ENCODE assay signal across 14 mouse cellular contexts in genomic region chr15:78438018-78438394, GRCm38 (mm10). TPM values are rescaled to one million over a fixed set of nuclear protein-coding genes. Genes with fewer than 3 reads are reported as not detected.
DNase-seq lines count a peak whose midpoint lies in the region; ATAC-seq and TF ChIP-seq lines count a peak whose summit lies in the region.
"Had no signal": no experiment of that assay in that cellular context is flagged by ENCODE, and none has a peak within 500 bp of the region (broad histone marks: within the 10 kb centered on the region; RNA-seq: fewer than 3 reads in every experiment).

No protein-coding gene starts in this region.

- TF ChIP-seq CTCF in heart, adult 2 months (IDR thresholded peaks at IDR 0.05) = no peak
- no peak for TF ChIP-seq CTCF in lung, embryonic 14.5 days (IDR thresholded peaks at IDR 0.05; ENCODE audit: low read depth)

- no peak for ATAC-seq in lung, embryonic 14.5 days (ENCODE audit: insufficient read depth)
- ATAC-seq in limb, embryonic 15.5 days (ENCODE audit: insufficient number of reproducible peaks, low FRiP score, low TSS enrichment, low read depth) = no peak
- ATAC-seq: CD4-positive, CD25-positive, alpha-beta regulatory T cell, adult 4 months had no signal

- H3K36me3 ChIP-seq in heart, adult 2 months (ENCODE audit: control insufficient read depth, insufficient read depth, low read length) = no peaks in the 10 kb centered on the region
- peaks cover 26% of the 10 kb centered on the region for H3K36me3 ChIP-seq in lung, embryonic 14.5 days (ENCODE audit: insufficient read depth)
- H3K36me3 ChIP-seq in limb, embryonic 15.5 days = peaks cover 18% of the 10 kb centered on the region

- DNase-seq in heart, adult 2 months = no peak
- no peak for DNase-seq in heart, adult 11 months
- DNase-seq in lung, embryonic 14.5 days = no peak
- DNase-seq in lung, postnatal 25 days (ENCODE audit: low spot score) = no peak
- peak; percentile 73 for DNase-seq in adrenal gland, postnatal 10 days
- no peak for DNase-seq in thymus, postnatal 10 days (ENCODE audit: low spot score in 2 of 2)
- DNase-seq in MN1 (ENCODE audit: low spot score) = no peak
- DNase-seq: liver, embryonic 13.5 days; thymus, postnatal 36 days had no signal

- H3K27ac ChIP-seq in heart, adult 2 months = peak overlapping the region; percentile 45; the same call in 1 of the 2 replicates
- peak overlapping the region; percentile 89 for H3K27ac ChIP-seq in lung, embryonic 14.5 days (ENCODE audit: low read depth)
- 0 out of 2 replicates have a peak overlapping the region, but pooled peaks have one; percentile 69 for H3K27ac ChIP-seq in limb, embryonic 15.5 days

- WGBS in heart, adult 2 months = 55% methylated on average over 4 of the region's 4 CpGs
- WGBS in lung, embryonic 14.5 days = 36% methylated on average over 4 of the region's 4 CpGs
- 48% methylated on average over 4 of the region's 4 CpGs for WGBS in limb, embryonic 15.5 days

- no peak overlapping the region for H3K4me3 ChIP-seq in heart, adult 2 months
- H3K4me3 ChIP-seq in lung, embryonic 14.5 days (ENCODE audit: low read depth, low read length) = no peak overlapping the region
- no peak overlapping the region for H3K4me3 ChIP-seq in limb, embryonic 15.5 days
- H3K4me3 ChIP-seq: liver, embryonic 13.5 days had no signal

- H3K79me2 ChIP-seq in heart, adult 2 months (replicated peaks; ENCODE audit: control insufficient read depth, insufficient read depth, low read length) = no peaks in the 10 kb centered on the region

- peak overlapping the region; percentile 68 for H3K4me2 ChIP-seq in lung, embryonic 14.5 days
- H3K4me2 ChIP-seq in limb, embryonic 15.5 days = no peak overlapping the region

- no peak overlapping the region for H3K9ac ChIP-seq in heart, adult 2 months (ENCODE audit: low read depth, low read length)
- no peak overlapping the region; the same call in 1 of the 2 replicates for H3K9ac ChIP-seq in lung, embryonic 14.5 days
- no peak overlapping the region for H3K9ac ChIP-seq in limb, embryonic 15.5 days
- H3K9ac ChIP-seq: liver, embryonic 13.5 days had no signal

- no peaks in the 10 kb centered on the region for H3K9me3 ChIP-seq in lung, embryonic 14.5 days (ENCODE audit: low read depth, low read length)
- no peaks in the 10 kb centered on the region for H3K9me3 ChIP-seq in limb, embryonic 15.5 days
- H3K9me3 ChIP-seq: forebrain, embryonic 15.5 days; hindbrain, embryonic 12.5 days; liver, embryonic 13.5 days had no signal

- H3K4me1 ChIP-seq in heart, adult 2 months (ENCODE audit: control insufficient read depth, insufficient read depth, low read length) = peaks cover 3% of the 10 kb centered on the region
- peaks cover 21% of the 10 kb centered on the region for H3K4me1 ChIP-seq in lung, embryonic 14.5 days (ENCODE audit: insufficient read depth)
- peaks cover 29% of the 10 kb centered on the region for H3K4me1 ChIP-seq in limb, embryonic 15.5 days

- TF ChIP-seq EP300 in heart, adult 2 months (IDR thresholded peaks at IDR 0.05; ENCODE audit: insufficient read depth, low read depth, low read length) = no peak

- no peaks in the 10 kb centered on the region for H3K27me3 ChIP-seq in heart, adult 2 months (ENCODE audit: control insufficient read depth, insufficient read depth, low read length)
- no peaks in the 10 kb centered on the region for H3K27me3 ChIP-seq in lung, embryonic 14.5 days (ENCODE audit: insufficient read depth, low read length)
- H3K27me3 ChIP-seq in limb, embryonic 15.5 days = 0 out of 2 replicates have a peak, but pooled peaks cover 9% of the 10 kb centered on the region
- H3K27me3 ChIP-seq: forebrain, embryonic 15.5 days had no signal

- TF ChIP-seq POLR2A in heart, adult 2 months (IDR thresholded peaks at IDR 0.05; ENCODE audit: insufficient read depth, low read depth, low read length) = no peak

- intact Hi-C loops in heart, adult 2 months (cut with DNase I) = no loop called here

RNA-seq across cellular contexts. Expression of gene Kctd17, which starts 9.6 kb away (rescaled TPM):
- 10 to 100 TPM; 18.4 to 24.5 TPM for total RNA-seq in heart, adult 2 months (2021)
- 52.5 and 66.1 TPM in 2 replicates for polyA plus RNA-seq in heart, adult 2 months (2012; rRNA removed)
- polyA plus RNA-seq in lung, embryonic 14.5 days (2014; fragmentation: Nextera tagmentation; extraction: Ambion mirVana) = 51.8 and 53.9 TPM in 2 replicates
- 10 to 100 TPM; 85.2 to 94.8 TPM for total RNA-seq in adrenal gland, postnatal 10 days (2021)
- polyA plus RNA-seq in limb, embryonic 15.5 days (2015; fragmentation: Nextera tagmentation; extraction: Ambion mirVana) = 45.3 and 45.7 TPM in 2 replicates

RNA-seq across cellular contexts. Expression of gene Tmprss6, which starts 30.4 kb away (rescaled TPM):
- total RNA-seq in heart, adult 2 months (2021) = not detected
- polyA plus RNA-seq in heart, adult 2 months (2012; rRNA removed) = 0.20 TPM in 1 of 2 replicates, not detected in the other
- polyA plus RNA-seq in lung, embryonic 14.5 days (2014; fragmentation: Nextera tagmentation; extraction: Ambion mirVana) = 0.18 and 0.37 TPM in 2 replicates
- 10 to 100 TPM; 24.7 to 59.5 TPM for total RNA-seq in adrenal gland, postnatal 10 days (2021)
- polyA plus RNA-seq in limb, embryonic 15.5 days (2015; fragmentation: Nextera tagmentation; extraction: Ambion mirVana) = 0.24 and 0.83 TPM in 2 replicates
- polyA plus RNA-seq: CD4-positive, CD25-positive, alpha-beta regulatory T cell, adult 4 months had no signal

RNA-seq across cellular contexts. Expression of gene Mpst, which starts 31.8 kb away (rescaled TPM):
- 10 to 100 TPM; 37.5 to 45.9 TPM for total RNA-seq in heart, adult 2 months (2021)
- 64.5 and 79.5 TPM in 2 replicates for polyA plus RNA-seq in heart, adult 2 months (2012; rRNA removed)
- polyA plus RNA-seq in lung, embryonic 14.5 days (2014; fragmentation: Nextera tagmentation; extraction: Ambion mirVana) = 3.3 and 3.5 TPM in 2 replicates
- 10 to 100 TPM; 49.1 to 52.0 TPM for total RNA-seq in adrenal gland, postnatal 10 days (2021)
- 2.1 and 2.4 TPM in 2 replicates for polyA plus RNA-seq in limb, embryonic 15.5 days (2015; fragmentation: Nextera tagmentation; extraction: Ambion mirVana)

RNA-seq across cellular contexts. Expression of gene Tst, which starts 32.3 kb away (rescaled TPM):
- 10 to 100 TPM; 19.1 to 23.2 TPM for total RNA-seq in heart, adult 2 months (2021)
- polyA plus RNA-seq in heart, adult 2 months (2012; rRNA removed) = 30.3 and 41.7 TPM in 2 replicates
- 51.9 and 53.5 TPM in 2 replicates for polyA plus RNA-seq in lung, embryonic 14.5 days (2014; fragmentation: Nextera tagmentation; extraction: Ambion mirVana)
- total RNA-seq in adrenal gland, postnatal 10 days (2021) = 100 to 1,000 TPM; 179 to 204 TPM
- 15.4 and 17.1 TPM in 2 replicates for polyA plus RNA-seq in limb, embryonic 15.5 days (2015; fragmentation: Nextera tagmentation; extraction: Ambion mirVana)

RNA-seq across cellular contexts. Expression of gene Tex33, which starts 42.3 kb away (rescaled TPM):
- total RNA-seq in heart, adult 2 months (2021) = not detected
- 0.43 and 0.67 TPM in 2 replicates for polyA plus RNA-seq in heart, adult 2 months (2012; rRNA removed)
- polyA plus RNA-seq in lung, embryonic 14.5 days (2014; fragmentation: Nextera tagmentation; extraction: Ambion mirVana) = not detected in 2 replicates
- not detected for total RNA-seq in adrenal gland, postnatal 10 days (2021)
- not detected in 2 replicates for polyA plus RNA-seq in limb, embryonic 15.5 days (2015; fragmentation: Nextera tagmentation; extraction: Ambion mirVana)
- total RNA-seq: layer of hippocampus, adult 18-20 months had no signal
- polyA plus RNA-seq: CD4-positive, CD25-positive, alpha-beta regulatory T cell, adult 4 months; forebrain, embryonic 15.5 days; hindbrain, embryonic 12.5 days; liver, embryonic 13.5 days had no signal

Comparison
In these comparisons a context has a peak if more than half of its experiments do, and no peak if none do; other contexts are left out.
1. RNA of gene Mpst, which starts 31.8 kb away (polyA plus RNA-seq): 64.5 to 79.5 TPM in heart, adult 2 months; 3.3 to 3.5 TPM in lung, embryonic 14.5 days and 2.1 to 2.4 TPM in limb, embryonic 15.5 days; every median in the first group is over 10 times any median in the second.
2. Peak in every context shown above with its lines, with median percentiles within 50 percentile points of each other: H3K27ac ChIP-seq.